9 mouse cellular contexts compared by ENCODE assay signal in the genomic region with DNA sequence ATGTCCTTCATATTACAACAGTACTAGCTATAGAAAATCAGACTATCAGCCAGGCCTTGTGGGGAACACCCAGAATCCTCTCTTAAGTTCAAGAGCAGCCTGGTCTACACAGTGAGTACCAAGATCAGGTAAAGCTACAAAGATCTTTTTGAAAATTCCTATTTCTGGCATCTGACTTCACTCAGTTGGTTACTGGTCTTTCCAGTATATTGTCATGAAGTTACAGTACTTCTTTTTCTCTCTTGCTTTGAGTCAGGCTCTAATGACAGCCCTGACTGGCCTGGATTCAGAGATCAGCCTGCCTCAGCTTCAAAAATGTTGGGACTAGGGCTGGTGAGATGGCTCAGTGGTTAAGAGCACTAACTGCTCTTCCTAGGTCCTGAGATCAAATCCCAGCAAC. TPM values are rescaled to one million over a fixed set of nuclear protein-coding genes. Genes with fewer than 3 reads are reported as not detected.
DNase-seq lines count a peak whose midpoint lies in the region; ATAC-seq and TF ChIP-seq lines count a peak whose summit lies in the region.
"Had no signal": no experiment of that assay in that cellular context is flagged by ENCODE, and none has a peak within 500 bp of the region (broad histone marks: within the 10 kb centered on the region; RNA-seq: fewer than 3 reads in every experiment).

No protein-coding gene starts in this region.

- H3K9me3 ChIP-seq in heart, embryonic 15.5 days (replicated peaks): no peaks in the 10 kb centered on the region
- H3K9me3 ChIP-seq in heart, embryonic 10.5 days: no peaks in the 10 kb centered on the region
- H3K9me3 ChIP-seq in hindbrain, embryonic 13.5 days: no peaks in the 10 kb centered on the region
- no peaks in the 10 kb centered on the region for H3K9me3 ChIP-seq in midbrain, embryonic 10.5 days (replicated peaks)

- ATAC-seq in heart, embryonic 15.5 days (replicated peaks; ENCODE audit: insufficient number of reproducible peaks, insufficient read depth, low FRiP score, low read depth): no peak
- ATAC-seq in hindbrain, embryonic 13.5 days (ENCODE audit: low FRiP score): no peak
- ATAC-seq in granulocyte monocyte progenitor cell, adult 5-6 weeks (replicated peaks; ENCODE audit: poor library complexity, severe bottlenecking): no peak
- no peak for ATAC-seq in erythroid progenitor cell, adult 5-6 weeks (replicated peaks; ENCODE audit: low FRiP score, poor library complexity, severe bottlenecking)

- no peaks in the 10 kb centered on the region for H3K36me3 ChIP-seq in heart, embryonic 15.5 days
- H3K36me3 ChIP-seq in heart, embryonic 10.5 days: peaks cover 12% of the 10 kb centered on the region; the same call in 1 of the 2 replicates
- H3K36me3 ChIP-seq in hindbrain, embryonic 13.5 days: no peaks in the 10 kb centered on the region
- H3K36me3 ChIP-seq in midbrain, embryonic 10.5 days: peaks cover 18% of the 10 kb centered on the region

- peaks cover 22% of the 10 kb centered on the region for H3K4me1 ChIP-seq in heart, embryonic 15.5 days (replicated peaks)
- peaks cover 12% of the 10 kb centered on the region; the same call in 1 of the 2 replicates for H3K4me1 ChIP-seq in heart, embryonic 10.5 days
- peaks cover 2% of the 10 kb centered on the region for H3K4me1 ChIP-seq in cortical plate, adult 2 months (ENCODE audit: control insufficient read depth, insufficient read depth, low read length)
- H3K4me1 ChIP-seq in hindbrain, embryonic 13.5 days (replicated peaks): peaks cover 29% of the 10 kb centered on the region
- H3K4me1 ChIP-seq in midbrain, embryonic 10.5 days: peaks cover 26% of the 10 kb centered on the region

- no peak overlapping the region for H3K9ac ChIP-seq in heart, embryonic 15.5 days
- no peak overlapping the region; the same call in 1 of the 2 replicates for H3K9ac ChIP-seq in hindbrain, embryonic 13.5 days

- no peak for TF ChIP-seq CTCF in cortical plate, adult 2 months (IDR thresholded peaks at IDR 0.05; ENCODE audit: extremely low read depth, insufficient read depth, low read length)

- H3K27me3 ChIP-seq in heart, embryonic 15.5 days: no peaks in the 10 kb centered on the region
- H3K27me3 ChIP-seq in heart, embryonic 10.5 days (ENCODE audit: insufficient read depth, poor library complexity, severe bottlenecking): no peaks in the 10 kb centered on the region
- H3K27me3 ChIP-seq in hindbrain, embryonic 13.5 days: no peaks in the 10 kb centered on the region
- H3K27me3 ChIP-seq in midbrain, embryonic 10.5 days (ENCODE audit: low read depth, poor library complexity, severe bottlenecking): no peaks in the 10 kb centered on the region

- no peak for DNase-seq in heart, embryonic 10.5 days (ENCODE audit: low spot score)
- DNase-seq in midbrain, embryonic 10.5 days (ENCODE audit: low spot score): no peak
- no peak for DNase-seq in frontal cortex, adult 2 months (ENCODE audit: extremely low spot score in 1 of 2, low spot score in 1 of 2)
- DNase-seq: heart, postnatal 36 days had no signal

- no peak overlapping the region for H3K27ac ChIP-seq in heart, embryonic 15.5 days
- no peak overlapping the region for H3K27ac ChIP-seq in heart, embryonic 10.5 days
- H3K27ac ChIP-seq in cortical plate, adult 2 months (ENCODE audit: insufficient read depth, low read length): no peak overlapping the region
- no peak overlapping the region for H3K27ac ChIP-seq in hindbrain, embryonic 13.5 days
- no peak overlapping the region for H3K27ac ChIP-seq in midbrain, embryonic 10.5 days (replicated peaks)

- peak overlapping the region; percentile 68; the same call in 1 of the 2 replicates for H3K4me2 ChIP-seq in heart, embryonic 15.5 days
- peak overlapping the region; percentile 84 for H3K4me2 ChIP-seq in hindbrain, embryonic 13.5 days

- H3K4me3 ChIP-seq in heart, embryonic 15.5 days: no peak overlapping the region; the same call in 1 of the 2 replicates
- H3K4me3 ChIP-seq in heart, embryonic 10.5 days: no peak overlapping the region
- H3K4me3 ChIP-seq in cortical plate, adult 2 months (ENCODE audit: insufficient read depth, low read length): peak overlapping the region; percentile 98; the same call in 1 of the 2 replicates
- H3K4me3 ChIP-seq in hindbrain, embryonic 13.5 days: peak overlapping the region; percentile 95
- peak overlapping the region; percentile 88 for H3K4me3 ChIP-seq in midbrain, embryonic 10.5 days

- no peak for TF ChIP-seq POLR2A in cortical plate, adult 2 months (IDR thresholded peaks at IDR 0.05; ENCODE audit: extremely low read depth, insufficient read depth, low read length)

RNA-seq across cellular contexts. Expression of gene Cul5, which starts 4.4 kb away (rescaled TPM):
- 25.3 and 28.0 TPM in 2 replicates for polyA plus RNA-seq in heart, embryonic 15.5 days (2015; fragmentation: Nextera tagmentation; extraction: Ambion mirVana)
- 31.5 and 32.4 TPM in 2 replicates for polyA plus RNA-seq in heart, embryonic 10.5 days (2016; fragmentation: Nextera tagmentation; extraction: Ambion mirVana)
- 20.3 and 21.4 TPM in 2 replicates for polyA plus RNA-seq in cortical plate, adult 2 months (2012; rRNA removed)
- polyA plus RNA-seq in hindbrain, embryonic 13.5 days (2015; fragmentation: Nextera tagmentation; extraction: Ambion mirVana): 41.5 and 46.2 TPM in 2 replicates
- 35.3 and 40.7 TPM in 2 replicates for polyA plus RNA-seq in midbrain, embryonic 10.5 days (2016; fragmentation: Nextera tagmentation; extraction: Ambion mirVana)
- total RNA-seq in granulocyte monocyte progenitor cell, adult 5-6 weeks (2014; fragmentation: Nextera tagmentation): 18.8 and 21.3 TPM in 2 replicates
- 54.6 and 56.4 TPM in 2 replicates for total RNA-seq in granulocyte monocyte progenitor cell, adult 5-6 weeks (2017)
- polyA plus RNA-seq in frontal cortex, adult 2 months (2012; rRNA removed): 23.5 and 24.7 TPM in 2 replicates
- 16.2 and 17.2 TPM in 2 replicates for total RNA-seq in erythroid progenitor cell, adult 5-6 weeks (2015; ENCODE audit: low replicate concordance)
- 15.0 and 26.5 TPM in 2 replicates for total RNA-seq in erythroid progenitor cell, adult 5-6 weeks (2017; ENCODE audit: low replicate concordance)

RNA-seq across cellular contexts. Expression of gene Rab39, which starts 40.6 kb away (rescaled TPM):
- polyA plus RNA-seq in heart, embryonic 15.5 days (2015; fragmentation: Nextera tagmentation; extraction: Ambion mirVana): 0.15 and 0.18 TPM in 2 replicates
- 0.16 and 0.60 TPM in 2 replicates for polyA plus RNA-seq in heart, embryonic 10.5 days (2016; fragmentation: Nextera tagmentation; extraction: Ambion mirVana)
- 0.45 and 0.69 TPM in 2 replicates for polyA plus RNA-seq in cortical plate, adult 2 months (2012; rRNA removed)
- polyA plus RNA-seq in hindbrain, embryonic 13.5 days (2015; fragmentation: Nextera tagmentation; extraction: Ambion mirVana): 3.6 and 3.7 TPM in 2 replicates
- polyA plus RNA-seq in midbrain, embryonic 10.5 days (2016; fragmentation: Nextera tagmentation; extraction: Ambion mirVana): 4.3 and 5.4 TPM in 2 replicates
- 0.82 TPM in 1 of 2 replicates, not detected in the other for total RNA-seq in granulocyte monocyte progenitor cell, adult 5-6 weeks (2014; fragmentation: Nextera tagmentation)
- 0.47 TPM in 1 of 2 replicates, not detected in the other for total RNA-seq in granulocyte monocyte progenitor cell, adult 5-6 weeks (2017)
- polyA plus RNA-seq in frontal cortex, adult 2 months (2012; rRNA removed): 0.78 and 0.94 TPM in 2 replicates
- total RNA-seq in erythroid progenitor cell, adult 5-6 weeks (2015; ENCODE audit: low replicate concordance): 2.5 TPM in 1 of 2 replicates, not detected in the other
- total RNA-seq in erythroid progenitor cell, adult 5-6 weeks (2017; ENCODE audit: low replicate concordance): 0.64 TPM in 1 of 2 replicates, not detected in the other

RNA-seq across cellular contexts. Expression of gene Acat1, which starts 55.2 kb away (rescaled TPM):
- polyA plus RNA-seq in heart, embryonic 15.5 days (2015; fragmentation: Nextera tagmentation; extraction: Ambion mirVana): 189 and 222 TPM in 2 replicates
- 79.2 and 113 TPM in 2 replicates for polyA plus RNA-seq in heart, embryonic 10.5 days (2016; fragmentation: Nextera tagmentation; extraction: Ambion mirVana)
- 68.6 and 69.0 TPM in 2 replicates for polyA plus RNA-seq in cortical plate, adult 2 months (2012; rRNA removed)
- polyA plus RNA-seq in hindbrain, embryonic 13.5 days (2015; fragmentation: Nextera tagmentation; extraction: Ambion mirVana): 131 and 132 TPM in 2 replicates
- 34.9 and 43.3 TPM in 2 replicates for polyA plus RNA-seq in midbrain, embryonic 10.5 days (2016; fragmentation: Nextera tagmentation; extraction: Ambion mirVana)
- 77.9 and 82.3 TPM in 2 replicates for total RNA-seq in granulocyte monocyte progenitor cell, adult 5-6 weeks (2014; fragmentation: Nextera tagmentation)
- 69.8 and 79.4 TPM in 2 replicates for total RNA-seq in granulocyte monocyte progenitor cell, adult 5-6 weeks (2017)
- 77.5 and 83.4 TPM in 2 replicates for polyA plus RNA-seq in frontal cortex, adult 2 months (2012; rRNA removed)
- total RNA-seq in erythroid progenitor cell, adult 5-6 weeks (2015; ENCODE audit: low replicate concordance): 41.8 and 69.6 TPM in 2 replicates
- 37.1 and 70.5 TPM in 2 replicates for total RNA-seq in erythroid progenitor cell, adult 5-6 weeks (2017; ENCODE audit: low replicate concordance)

Comparison
In these comparisons a context has a peak if more than half of its experiments do, and no peak if none do; other contexts are left out.
1. H3K4me3 ChIP-seq: peak in cortical plate, adult 2 months (single experiment), hindbrain, embryonic 13.5 days (single experiment) and midbrain, embryonic 10.5 days (single experiment); none in heart, embryonic 15.5 days (single experiment) and heart, embryonic 10.5 days (single experiment).